Mouse (Mus musculus): ENCODE data around the gene Eftud2. TPM values are rescaled to one million over a fixed set of nuclear protein-coding genes. Genes with fewer than 3 reads are reported as not detected.
A peak's percentile ranks its signal among the peaks of the same experiment; 100 is the strongest.

Eftud2 gene
- polyA plus RNA-seq, 1 experiment, result 152 TPM

- Histone ChIP-seq H3K36me3 (ENCODE audit: control insufficient read depth, insufficient read depth, low read length, poor library complexity, severe bottlenecking) (no peaks in the 10 kb centered on the region), H3K27me3 (ENCODE audit: control insufficient read depth, insufficient read depth, low read length, poor library complexity, severe bottlenecking) (no peaks in the 10 kb centered on the region), H3K9me3 (replicated peaks; ENCODE audit: control insufficient read depth, insufficient read depth, low read length, poor library complexity, severe bottlenecking) (no peaks in the 10 kb centered on the region), H3K27ac (ENCODE audit: insufficient read depth, low read length) (no peak overlapping the region), H3K4me3 (ENCODE audit: low read depth, low read length) (no peak overlapping the region), H3K4me1 (ENCODE audit: control insufficient read depth, insufficient read depth, low read length) (no peaks in the 10 kb centered on the region), H3K9ac (ENCODE audit: low read depth, poor library complexity, severe bottlenecking) (no peak overlapping the region)
- TF ChIP-seq CTCF (IDR thresholded peaks at IDR 0.05; ENCODE audit: low read depth, low read length), result no peak
- TF ChIP-seq POLR2A (IDR thresholded peaks at IDR 0.05; ENCODE audit: insufficient read depth, low read length), result no peak
- TF ChIP-seq EP300 (IDR thresholded peaks at IDR 0.05; ENCODE audit: insufficient read depth, low read depth, low read length), result no peak
Observed at GRCm38 (mm10) chr11:102888135-102888534, 7.3 kb upstream of the Eftud2 start.

- Histone ChIP-seq H3K36me3 (ENCODE audit: control insufficient read depth, insufficient read depth, low read length, poor library complexity, severe bottlenecking) (no peaks in the 10 kb centered on the region), H3K27me3 (ENCODE audit: control insufficient read depth, insufficient read depth, low read length, poor library complexity, severe bottlenecking) (no peaks in the 10 kb centered on the region), H3K4me1 (ENCODE audit: control insufficient read depth, insufficient read depth, low read length) (no peaks in the 10 kb centered on the region), H3K4me3 (ENCODE audit: low read depth, low read length) (no peak overlapping the region), H3K27ac (ENCODE audit: insufficient read depth, low read length) (no peak overlapping the region), H3K9me3 (replicated peaks; ENCODE audit: control insufficient read depth, insufficient read depth, low read length, poor library complexity, severe bottlenecking) (no peaks in the 10 kb centered on the region), H3K9ac (ENCODE audit: low read depth, poor library complexity, severe bottlenecking) (no peak overlapping the region)
- TF ChIP-seq EP300 (IDR thresholded peaks at IDR 0.05; ENCODE audit: insufficient read depth, low read depth, low read length) (no peak), POLR2A (IDR thresholded peaks at IDR 0.05; ENCODE audit: insufficient read depth, low read length) (no peak), CTCF (IDR thresholded peaks at IDR 0.05; ENCODE audit: low read depth, low read length) (no peak)
Observed at GRCm38 (mm10) chr11:102887433-102887832, 6.6 kb upstream of the Eftud2 start.

- H3K36me3 ChIP-seq (ENCODE audit: control insufficient read depth, insufficient read depth, low read length, poor library complexity, severe bottlenecking), result no peaks in the 10 kb centered on the region
- H3K27ac ChIP-seq (ENCODE audit: insufficient read depth, low read length), result no peak within 1 kb of the TSS
- H3K9me3 ChIP-seq (replicated peaks; ENCODE audit: control insufficient read depth, insufficient read depth, low read length, poor library complexity, severe bottlenecking), result no peaks in the 10 kb centered on the region
- H3K27me3 ChIP-seq (ENCODE audit: control insufficient read depth, insufficient read depth, low read length, poor library complexity, severe bottlenecking), result no peaks in the 10 kb centered on the region
- H3K9ac ChIP-seq (ENCODE audit: low read depth, poor library complexity, severe bottlenecking), result peak within 1 kb of the TSS; percentile 30; the same call in 1 of the 2 replicates
- H3K4me3 ChIP-seq (ENCODE audit: low read depth, low read length), result peak within 1 kb of the TSS; percentile 10; the same call in 1 of the 2 replicates
- no peaks in the 10 kb centered on the region for H3K4me1 ChIP-seq (ENCODE audit: control insufficient read depth, insufficient read depth, low read length)
- TF ChIP-seq EP300 (IDR thresholded peaks at IDR 0.05; ENCODE audit: insufficient read depth, low read depth, low read length), result no peak
- TF ChIP-seq CTCF (IDR thresholded peaks at IDR 0.05; ENCODE audit: low read depth, low read length), result no peak
- no peak for TF ChIP-seq POLR2A (IDR thresholded peaks at IDR 0.05; ENCODE audit: insufficient read depth, low read length)
Observed at GRCm38 (mm10) chr11:102884616-102885219, 3.9 kb upstream of the Eftud2 start, which contains the start of gene Fam187a. Fam187a (plus strand) TSS chr11:102885169.

DNA sequence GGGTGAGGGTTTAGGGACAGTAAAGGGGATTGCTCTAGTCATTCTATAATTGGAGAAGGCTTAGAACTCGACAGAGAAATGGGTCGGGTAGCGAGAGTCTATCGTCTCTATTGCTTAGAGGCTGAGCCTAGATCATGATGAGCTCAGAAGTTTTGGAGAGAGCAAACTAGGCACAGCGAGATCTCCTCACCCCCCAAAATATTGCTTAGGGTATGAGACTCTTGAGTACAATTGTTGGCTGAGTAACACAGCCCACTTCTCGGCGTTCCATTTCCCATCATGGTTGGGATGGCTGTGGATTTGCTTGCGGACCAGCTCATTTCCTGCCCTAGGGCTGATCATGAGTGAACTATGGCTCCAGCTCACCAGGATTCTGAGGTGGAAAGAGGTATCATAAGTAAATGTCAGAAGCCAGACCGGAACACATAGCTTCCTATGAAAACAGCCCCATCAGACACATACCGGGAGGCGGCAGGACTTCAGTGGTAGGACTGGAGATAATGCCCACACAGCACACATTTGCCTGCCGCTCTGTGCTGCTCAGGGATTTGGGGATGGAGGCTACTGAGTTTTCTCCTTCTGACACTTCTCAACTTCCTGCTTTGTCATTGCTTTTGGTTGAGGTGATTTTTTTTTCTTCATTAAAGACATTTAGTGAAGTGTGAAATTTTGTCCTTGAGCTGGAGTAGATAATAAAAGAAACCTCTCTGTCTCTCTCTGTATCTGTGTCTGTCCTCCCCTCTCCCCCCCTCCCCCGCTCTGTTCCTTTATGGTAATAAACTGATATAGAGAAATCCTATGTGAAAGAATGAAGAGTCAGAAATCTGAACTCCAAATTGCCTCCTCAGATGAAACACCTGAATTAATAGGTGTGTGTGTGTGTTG, 771 bp upstream of the Eftud2 start:
- Histone ChIP-seq H3K27me3 (ENCODE audit: control insufficient read depth, insufficient read depth, low read length, poor library complexity, severe bottlenecking) (no peaks in the 10 kb centered on the region), H3K4me3 (ENCODE audit: low read depth, low read length) (peak overlapping the region; percentile 99), H3K36me3 (ENCODE audit: control insufficient read depth, insufficient read depth, low read length, poor library complexity, severe bottlenecking) (peaks cover 13% of the 10 kb centered on the region), H3K4me1 (ENCODE audit: control insufficient read depth, insufficient read depth, low read length) (no peaks in the 10 kb centered on the region), H3K9ac (ENCODE audit: low read depth, poor library complexity, severe bottlenecking) (peak overlapping the region; percentile 92), H3K27ac (ENCODE audit: insufficient read depth, low read length) (no peak overlapping the region), H3K9me3 (replicated peaks; ENCODE audit: control insufficient read depth, insufficient read depth, low read length, poor library complexity, severe bottlenecking) (no peaks in the 10 kb centered on the region)
- no peak for TF ChIP-seq CTCF (IDR thresholded peaks at IDR 0.05; ENCODE audit: low read depth, low read length)
- TF ChIP-seq POLR2A (IDR thresholded peaks at IDR 0.05; ENCODE audit: insufficient read depth, low read length), result no peak
- no peak for TF ChIP-seq EP300 (IDR thresholded peaks at IDR 0.05; ENCODE audit: insufficient read depth, low read depth, low read length)

DNA sequence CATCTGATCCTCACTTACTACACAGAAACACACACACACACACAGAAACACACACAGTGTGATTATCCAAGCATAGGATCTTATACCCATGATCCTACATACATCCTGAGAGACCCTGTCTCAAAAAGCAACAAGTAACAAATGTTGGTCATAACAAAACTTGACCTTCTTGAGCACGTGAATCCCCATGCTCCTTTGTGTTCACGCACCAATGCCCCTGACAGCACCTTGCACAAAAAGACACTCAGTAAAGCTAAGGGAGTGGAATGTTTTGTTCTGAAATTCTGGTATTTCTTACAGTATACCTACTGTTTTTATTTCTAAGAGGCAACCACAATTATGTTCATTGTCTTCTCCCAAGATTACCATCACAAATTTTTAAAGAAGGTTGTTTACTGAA, 1.2 kb downstream of the Eftud2 start:
- peak overlapping the region; percentile 92 for H3K9ac ChIP-seq (ENCODE audit: low read depth, poor library complexity, severe bottlenecking)
- TF ChIP-seq EP300 (IDR thresholded peaks at IDR 0.05; ENCODE audit: insufficient read depth, low read depth, low read length) (no peak), CTCF (IDR thresholded peaks at IDR 0.05; ENCODE audit: low read depth, low read length) (no peak), POLR2A (IDR thresholded peaks at IDR 0.05; ENCODE audit: insufficient read depth, low read length) (no peak)
- no peaks in the 10 kb centered on the region for H3K27me3 ChIP-seq (ENCODE audit: control insufficient read depth, insufficient read depth, low read length, poor library complexity, severe bottlenecking)
- no peak overlapping the region for H3K4me3 ChIP-seq (ENCODE audit: low read depth, low read length)
- no peaks in the 10 kb centered on the region for H3K9me3 ChIP-seq (replicated peaks; ENCODE audit: control insufficient read depth, insufficient read depth, low read length, poor library complexity, severe bottlenecking)
- H3K36me3 ChIP-seq (ENCODE audit: control insufficient read depth, insufficient read depth, low read length, poor library complexity, severe bottlenecking), result peaks cover 26% of the 10 kb centered on the region
- no peak overlapping the region for H3K27ac ChIP-seq (ENCODE audit: insufficient read depth, low read length)
- no peaks in the 10 kb centered on the region for H3K4me1 ChIP-seq (ENCODE audit: control insufficient read depth, insufficient read depth, low read length)
